Mouse (Mus musculus): ENCODE data around the gene Nim1k. TPM values are rescaled to one million over a fixed set of nuclear protein-coding genes. Genes with fewer than 3 reads are reported as not detected.
A peak's percentile ranks its signal among the peaks of the same experiment; 100 is the strongest.

Gene Nim1k
- 11.2 and 11.3 TPM in 2 replicates for total RNA-seq (2014; rRNA removed)
- 7.5 and 8.7 TPM in 2 replicates for polyA plus RNA-seq (2015; fragmentation: Nextera tagmentation; extraction: Ambion mirVana)

DNA sequence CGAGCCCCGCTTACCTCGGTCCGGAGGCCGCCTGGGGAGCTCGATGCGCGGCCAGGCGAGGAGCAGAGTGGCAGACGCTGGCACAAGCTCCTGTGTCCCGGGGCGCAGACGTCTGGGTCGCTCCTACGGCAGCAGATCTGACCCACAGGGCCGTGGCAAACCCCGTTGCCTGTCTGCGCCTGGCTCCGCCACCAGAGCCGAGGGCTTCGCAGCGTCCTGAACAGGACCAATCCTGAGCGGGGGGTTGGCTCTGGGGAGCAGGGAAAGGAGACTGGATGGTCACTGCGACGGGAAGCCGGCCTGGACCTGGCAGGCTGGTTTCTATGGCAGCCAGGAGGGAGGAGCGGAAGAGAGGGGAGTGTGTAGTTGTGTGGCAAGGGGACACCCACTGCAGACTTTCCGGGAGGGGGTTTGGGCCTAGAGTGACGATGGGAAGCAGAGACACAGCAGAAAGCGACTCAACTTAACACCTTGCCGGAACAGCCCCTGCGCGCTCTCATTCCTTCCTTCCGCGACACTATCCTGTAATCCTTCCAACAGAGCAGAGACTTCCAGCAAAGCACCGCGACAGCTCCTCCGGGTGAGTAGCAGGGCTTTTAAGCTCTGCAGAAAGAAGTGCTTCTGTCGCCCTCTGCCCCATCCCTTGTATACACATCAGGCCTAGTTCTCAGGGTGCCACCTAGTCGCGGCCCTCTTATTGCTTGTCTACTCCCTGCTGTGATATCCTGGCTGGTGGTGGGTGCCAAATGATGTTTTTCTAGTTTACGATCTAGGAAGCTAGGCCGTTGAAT, at the start of gene Nim1k:
TSS of gene Nim1k (minus strand) at position 202 of the 791 bp plus-strand sequence.
- Histone ChIP-seq H3K36me3 (ENCODE audit: insufficient read depth) (0 out of 2 replicates have a peak, but pooled peaks cover under 1% of the 10 kb centered on the region), H3K9ac (peak within 1 kb of the TSS; percentile 54), H3K4me3 (ENCODE audit: low read depth, low read length) (peak within 1 kb of the TSS; percentile 48), H3K4me1 (ENCODE audit: insufficient read depth) (peaks cover 5% of the 10 kb centered on the region; the same call in 1 of the 2 replicates), H3K27ac (ENCODE audit: low read depth, low read length) (peak within 1 kb of the TSS; percentile 77), H3K27me3 (ENCODE audit: insufficient read depth, low read length) (no peaks in the 10 kb centered on the region), H3K9me3 (ENCODE audit: low read length) (no peaks in the 10 kb centered on the region), H3K4me2 (ENCODE audit: low read depth) (peak within 1 kb of the TSS; percentile 91)
- under 1% methylated on average over 43 of the region's 43 CpGs for WGBS
- ATAC-seq (peak; percentile 92), DNase-seq (peak; percentile 86)
- TF ChIP-seq CTCF (IDR thresholded peaks at IDR 0.05; ENCODE audit: low read depth) = peak; percentile 19

DNA sequence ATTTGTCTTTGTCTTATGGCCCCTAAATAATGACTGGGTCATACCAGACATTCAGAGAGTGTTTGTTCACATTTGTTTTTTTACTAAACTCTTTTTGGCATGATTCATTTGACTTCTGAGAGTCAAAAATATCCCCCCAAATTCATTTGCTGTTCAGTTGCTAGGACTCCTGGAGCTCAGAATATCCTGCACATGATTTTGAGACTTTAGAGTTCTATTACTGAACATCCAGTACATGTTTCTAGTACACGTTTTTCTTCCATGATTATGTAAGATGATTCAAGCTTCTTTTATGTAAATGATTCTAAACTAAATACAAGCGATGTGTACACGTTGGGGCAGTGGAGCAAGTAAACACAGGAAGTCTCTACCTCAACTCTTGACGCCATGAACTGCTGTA, 42.0 kb upstream of the Nim1k start:
- no peak overlapping the region for H3K27ac ChIP-seq (ENCODE audit: low read depth, low read length)
- TF ChIP-seq CTCF (IDR thresholded peaks at IDR 0.05; ENCODE audit: low read depth) = no peak
- no peaks in the 10 kb centered on the region for H3K36me3 ChIP-seq (ENCODE audit: insufficient read depth)
- H3K4me3 ChIP-seq (ENCODE audit: low read depth, low read length) = no peak overlapping the region
- H3K9me3 ChIP-seq (ENCODE audit: low read length) = no peaks in the 10 kb centered on the region
- ATAC-seq = no peak
- H3K9ac ChIP-seq = no peak overlapping the region
- no peak for DNase-seq
- 63% methylated on average over 4 of the region's 4 CpGs for WGBS
- no peaks in the 10 kb centered on the region for H3K27me3 ChIP-seq (ENCODE audit: insufficient read depth, low read length)
- H3K4me1 ChIP-seq (ENCODE audit: insufficient read depth) = no peaks in the 10 kb centered on the region
- no peak overlapping the region for H3K4me2 ChIP-seq (ENCODE audit: low read depth)

DNA sequence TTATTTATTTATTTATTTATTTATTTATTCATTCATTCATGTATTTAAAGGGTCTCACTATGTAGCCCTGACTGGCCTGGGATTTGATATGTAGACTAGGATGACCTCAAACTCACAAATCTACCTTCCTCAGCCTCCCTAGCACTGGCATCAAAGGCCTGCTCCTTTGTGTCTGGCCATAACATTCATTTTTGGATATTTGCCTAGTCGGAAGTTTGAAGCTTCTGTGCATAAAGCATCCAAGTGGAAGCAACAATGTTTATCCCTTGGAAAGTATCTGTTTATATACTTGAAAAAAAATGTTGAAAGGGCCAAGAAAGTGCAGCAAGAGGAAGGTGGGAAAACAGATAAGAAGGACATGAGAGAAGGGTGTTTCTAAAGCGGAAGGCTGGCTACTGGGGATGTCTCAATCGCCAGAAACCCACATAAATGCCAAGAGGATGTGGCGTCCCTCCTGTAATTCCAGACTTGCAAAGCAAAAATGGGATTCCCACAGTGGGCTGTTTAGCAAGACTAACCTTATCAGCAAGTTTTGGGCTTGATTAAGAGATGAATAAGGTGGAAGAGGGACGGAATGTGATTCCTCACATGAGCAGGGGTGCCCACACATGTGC, 37.2 kb upstream of the Nim1k start:
- DNase-seq (no peak), ATAC-seq (no peak)
- Histone ChIP-seq H3K9ac (no peak overlapping the region), H3K4me3 (ENCODE audit: low read depth, low read length) (no peak overlapping the region), H3K4me2 (ENCODE audit: low read depth) (no peak overlapping the region), H3K9me3 (ENCODE audit: low read length) (no peaks in the 10 kb centered on the region), H3K36me3 (ENCODE audit: insufficient read depth) (no peaks in the 10 kb centered on the region), H3K27ac (ENCODE audit: low read depth, low read length) (no peak overlapping the region), H3K4me1 (ENCODE audit: insufficient read depth) (no peaks in the 10 kb centered on the region), H3K27me3 (ENCODE audit: insufficient read depth, low read length) (no peaks in the 10 kb centered on the region)
- WGBS = 76% methylated on average over 5 of the region's 5 CpGs
- no peak for TF ChIP-seq CTCF (IDR thresholded peaks at IDR 0.05; ENCODE audit: low read depth)

DNA sequence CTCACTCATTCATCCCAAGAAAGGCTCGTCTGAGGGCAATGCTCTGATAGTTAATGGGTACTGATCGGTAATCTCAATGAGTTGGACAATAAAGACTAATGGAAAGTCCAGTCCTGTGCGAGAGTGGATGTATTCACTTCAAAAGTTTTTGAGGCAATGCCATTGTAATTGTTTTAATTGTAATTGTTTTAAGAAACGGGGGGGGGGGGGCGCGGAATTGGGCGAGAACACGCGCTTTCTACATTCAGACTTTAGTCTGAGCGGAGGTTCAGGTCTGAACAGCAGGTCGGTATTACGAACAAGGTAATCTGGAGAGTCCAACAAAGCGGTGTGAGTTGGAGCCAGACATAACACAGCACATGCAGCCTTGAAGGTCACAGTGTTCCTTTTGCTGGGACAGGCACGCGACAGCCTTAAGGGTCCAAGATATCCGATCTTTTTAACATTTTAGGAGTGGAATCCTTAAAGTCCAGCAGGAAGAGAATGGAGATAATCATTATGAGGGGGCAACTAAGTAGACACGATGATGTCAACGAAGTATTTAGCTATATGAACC, 36.0 kb upstream of the Nim1k start:
- DNase-seq = no peak
- 2% methylated on average over 18 of the region's 18 CpGs for WGBS
- Histone ChIP-seq H3K9ac (peak overlapping the region; percentile 90), H3K27ac (ENCODE audit: low read depth, low read length) (peak overlapping the region; percentile 94), H3K4me3 (ENCODE audit: low read depth, low read length) (peak overlapping the region; percentile 90), H3K9me3 (ENCODE audit: low read length) (no peaks in the 10 kb centered on the region), H3K36me3 (ENCODE audit: insufficient read depth) (peaks cover 7% of the 10 kb centered on the region), H3K27me3 (ENCODE audit: insufficient read depth, low read length) (no peaks in the 10 kb centered on the region), H3K4me2 (ENCODE audit: low read depth) (peak overlapping the region; percentile 53), H3K4me1 (ENCODE audit: insufficient read depth) (no peaks in the 10 kb centered on the region)
- ATAC-seq = no peak
- no peak for TF ChIP-seq CTCF (IDR thresholded peaks at IDR 0.05; ENCODE audit: low read depth)

DNA sequence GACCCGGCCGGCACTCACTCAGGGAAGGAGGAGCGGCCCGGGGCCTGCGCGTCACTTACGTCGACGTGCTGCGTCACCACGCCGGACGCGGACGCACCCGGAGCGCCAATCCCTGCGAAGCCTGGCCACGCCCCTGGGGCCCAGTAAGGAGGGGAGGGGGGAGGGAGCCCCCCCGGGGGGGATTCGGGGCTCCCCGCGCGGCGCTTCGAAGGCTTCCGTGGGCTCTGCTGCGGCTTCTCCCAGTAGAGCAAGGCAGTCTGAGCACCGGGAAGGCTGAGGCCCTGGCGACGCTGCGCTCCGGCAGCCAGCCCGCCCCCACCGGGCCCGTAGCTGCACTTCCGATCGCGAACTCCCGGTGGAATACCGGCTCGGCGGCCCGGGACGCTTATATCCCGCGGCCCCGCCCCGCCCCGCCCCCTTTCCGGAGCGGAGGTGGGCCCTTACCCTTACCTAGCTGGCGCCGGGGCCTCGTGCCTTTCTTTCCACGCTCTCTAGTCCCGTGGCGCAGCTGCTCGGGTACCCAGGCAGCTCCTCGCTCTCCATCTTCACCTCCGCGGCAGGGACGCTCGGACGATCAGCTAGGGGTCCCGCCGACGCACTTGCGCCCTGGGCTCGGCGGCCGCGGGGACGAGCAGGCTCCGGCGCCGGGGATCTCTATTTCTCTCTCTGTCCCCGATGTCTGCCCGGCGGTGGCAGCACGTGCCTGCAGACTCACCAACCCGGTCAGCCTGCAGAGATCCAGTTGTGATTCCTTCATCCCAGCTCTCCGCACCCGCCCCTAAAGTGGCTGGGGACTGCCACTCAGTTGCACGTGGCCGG, 35.3 kb upstream of the Nim1k start, which contains the start of gene Zfp131:
TSS of gene Zfp131 (minus strand) at position 129 of the 819 bp plus-strand sequence.
- Histone ChIP-seq H3K4me2 (ENCODE audit: low read depth) (peak within 1 kb of the TSS; percentile 53), H3K4me1 (ENCODE audit: insufficient read depth) (no peaks in the 10 kb centered on the region), H3K4me3 (ENCODE audit: low read depth, low read length) (peak within 1 kb of the TSS; percentile 90), H3K9me3 (ENCODE audit: low read length) (no peaks in the 10 kb centered on the region), H3K27me3 (ENCODE audit: insufficient read depth, low read length) (no peaks in the 10 kb centered on the region), H3K27ac (ENCODE audit: low read depth, low read length) (peak within 1 kb of the TSS; percentile 94), H3K36me3 (ENCODE audit: insufficient read depth) (peaks cover 10% of the 10 kb centered on the region), H3K9ac (peak within 1 kb of the TSS; percentile 90)
- DNase-seq (peak; percentile 98), ATAC-seq (peak; percentile 97)
- WGBS = under 1% methylated on average over 73 of the region's 86 CpGs
- no peak; the same call in 1 of the 2 replicates for TF ChIP-seq CTCF (IDR thresholded peaks at IDR 0.05; ENCODE audit: low read depth)
